ENCODE assay signal across 13 mouse cellular contexts in genomic region chr8:81449798-81450197, GRCm38 (mm10).
"Had no signal": no experiment of that assay in that cellular context is flagged by ENCODE, and none has a peak within 500 bp of the region (broad histone marks: within the 10 kb centered on the region; RNA-seq: fewer than 3 reads in every experiment).

No protein-coding gene starts in this region.

- DNase-seq: kidney, adult 2 months; kidney, postnatal 25 days; layer of hippocampus, adult 9-11 months; liver, embryonic 13.5 days; lung, embryonic 14.5 days; right cerebral cortex, adult 18-20 months; right cerebral cortex, postnatal 14 days; right cerebral cortex, postnatal 4 days; thymus, adult 18-20 months; thymus, postnatal 36 days had no signal

- ATAC-seq: intestine, postnatal 0 days; lung, postnatal 0 days; midbrain, embryonic 15.5 days had no signal
